Mouse (Mus musculus): ENCODE results near the gene Zfp93. TPM values are rescaled to one million over a fixed set of nuclear protein-coding genes. Genes with fewer than 3 reads are reported as not detected.
A peak's percentile ranks its signal among the peaks of the same experiment; 100 is the strongest.

Zfp93 gene
- polyA plus RNA-seq, 1 experiment from 2014 or later = 8.7 TPM

DNA sequence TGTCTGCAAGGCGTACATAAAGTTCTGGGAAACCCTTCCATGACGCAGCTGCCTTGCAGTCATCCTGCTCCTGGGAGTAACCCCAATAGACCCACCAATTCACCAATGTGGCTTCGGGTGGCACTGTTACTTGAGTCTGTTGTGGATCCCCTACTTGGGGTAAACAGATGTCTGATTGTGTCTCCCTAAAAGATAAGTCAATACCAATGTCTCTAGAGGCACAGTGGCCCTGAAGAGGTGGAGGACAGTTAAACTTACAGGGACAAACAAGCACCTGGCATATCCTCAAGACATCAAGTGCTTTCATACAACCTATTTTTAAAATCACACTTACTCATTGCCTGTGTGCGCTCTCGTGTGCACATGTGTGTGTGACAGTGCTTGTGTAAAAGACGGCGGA, 25.2 kb downstream of the Zfp93 start:
- H3K4me3 ChIP-seq = no peak overlapping the region
- H3K9me3 ChIP-seq (replicated peaks) = 0 out of 2 replicates have a peak, but pooled peaks cover 3% of the 10 kb centered on the region
- WGBS = 97% methylated on average over 7 of the region's 7 CpGs

DNA sequence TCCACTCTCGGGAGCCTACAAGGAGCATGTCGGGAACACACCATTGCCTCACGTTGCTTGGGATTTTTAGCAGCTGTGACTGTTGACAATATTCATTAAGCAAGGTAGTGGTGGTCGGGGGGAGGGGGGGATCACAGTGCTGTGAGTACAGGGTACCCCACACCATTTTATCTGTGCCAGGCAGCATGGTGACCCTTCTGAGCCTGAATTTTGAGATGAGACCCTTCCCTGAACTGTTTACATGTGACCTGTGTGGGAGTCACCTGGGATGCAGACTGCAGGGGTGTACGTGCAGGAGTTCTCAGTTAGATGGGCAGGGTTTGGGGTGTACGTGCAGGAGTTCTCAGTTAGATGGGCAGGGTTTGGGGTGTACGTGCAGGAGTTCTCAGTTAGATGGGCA, 26.2 kb downstream of the Zfp93 start:
- Histone ChIP-seq H3K9me3 (replicated peaks) (0 out of 2 replicates have a peak, but pooled peaks cover 3% of the 10 kb centered on the region), H3K27ac (no peak overlapping the region), H3K9ac (no peak overlapping the region), H3K4me3 (no peak overlapping the region), H3K36me3 (peaks cover 60% of the 10 kb centered on the region), H3K27me3 (no peaks in the 10 kb centered on the region), H3K4me1 (peaks cover 11% of the 10 kb centered on the region), H3K4me2 (replicated peaks) (no peak overlapping the region)
- 90% methylated on average over 7 of the region's 7 CpGs for WGBS
- ATAC-seq (ENCODE audit: low FRiP score) = no peak

More for the DNA sequence above, 25.2 kb downstream of the Zfp93 start:
- Histone ChIP-seq H3K9ac (no peak overlapping the region), H3K4me2 (replicated peaks) (no peak overlapping the region), H3K36me3 (peaks cover 70% of the 10 kb centered on the region), H3K27me3 (no peaks in the 10 kb centered on the region), H3K4me1 (peaks cover 10% of the 10 kb centered on the region), H3K27ac (no peak overlapping the region)
- ATAC-seq (ENCODE audit: low FRiP score) = no peak

DNA sequence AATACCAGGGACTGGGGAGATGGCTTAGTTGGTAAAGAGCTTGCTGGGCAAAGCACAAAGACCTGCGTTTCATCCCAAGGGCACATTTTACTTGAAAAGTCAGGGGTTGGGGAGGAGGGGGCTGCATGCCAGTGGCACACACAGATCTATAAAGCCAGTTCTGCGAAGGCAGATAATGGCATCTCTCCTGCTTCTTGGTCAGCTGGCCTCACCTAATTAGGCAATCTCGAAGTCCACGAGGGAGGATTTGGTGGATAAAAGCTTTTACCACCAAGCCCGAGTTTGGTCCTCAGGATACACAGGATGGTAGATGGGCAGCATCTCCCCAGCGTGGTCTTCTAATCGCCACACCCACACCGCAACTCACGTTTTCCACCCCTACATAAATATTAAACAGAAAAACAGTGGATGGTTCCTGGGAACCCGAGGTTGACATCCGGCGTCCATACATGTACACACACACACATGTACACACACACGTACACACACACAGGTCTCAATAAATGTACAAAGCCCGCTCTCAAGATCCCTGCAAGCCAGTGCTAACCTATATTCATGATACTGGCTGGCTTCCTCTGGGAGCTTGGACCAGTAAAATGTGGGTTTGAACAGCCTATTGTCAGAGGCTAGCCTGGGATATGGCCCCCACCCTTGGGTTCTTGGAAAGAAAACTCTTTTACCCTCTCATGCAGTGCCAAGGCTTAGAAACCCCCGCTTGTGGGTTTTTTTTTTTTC, 27.3 kb downstream of the Zfp93 start:
- peaks cover 11% of the 10 kb centered on the region for H3K4me1 ChIP-seq
- H3K27ac ChIP-seq = no peak overlapping the region
- WGBS = 89% methylated on average over 15 of the region's 15 CpGs
- ATAC-seq (ENCODE audit: low FRiP score) = no peak
- 0 out of 2 replicates have a peak, but pooled peaks cover 3% of the 10 kb centered on the region for H3K9me3 ChIP-seq (replicated peaks)
- H3K4me2 ChIP-seq (replicated peaks) = peak overlapping the region; percentile 86; the same call in 1 of the 2 replicates
- peaks cover 56% of the 10 kb centered on the region for H3K36me3 ChIP-seq
- H3K27me3 ChIP-seq = no peaks in the 10 kb centered on the region
- peak overlapping the region; percentile 71 for H3K4me3 ChIP-seq
- no peak overlapping the region for H3K9ac ChIP-seq

DNA sequence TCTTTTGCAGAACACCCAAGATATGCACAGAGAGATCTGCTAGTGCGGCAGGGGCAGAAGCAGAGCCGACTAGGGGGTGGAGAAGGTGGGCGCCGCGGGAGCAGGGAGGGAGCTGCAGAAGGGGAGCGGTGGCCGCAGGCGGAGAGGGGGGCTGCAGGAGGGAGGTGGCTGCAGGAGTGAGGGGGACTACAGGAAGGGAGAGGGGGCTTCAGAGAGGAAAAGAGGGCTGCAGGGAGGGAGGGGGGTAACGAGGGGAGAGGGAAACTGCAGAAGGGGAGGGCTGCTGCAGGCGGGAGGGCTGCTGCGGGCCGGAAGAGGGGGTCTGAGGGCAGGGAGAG, 28.4 kb downstream of the Zfp93 start:
- peaks cover 11% of the 10 kb centered on the region for H3K4me1 ChIP-seq
- peak; percentile 35 for ATAC-seq (ENCODE audit: low FRiP score)
- peak overlapping the region; percentile 92 for H3K27ac ChIP-seq
- 0 out of 2 replicates have a peak, but pooled peaks cover 3% of the 10 kb centered on the region for H3K9me3 ChIP-seq (replicated peaks)
- under 1% methylated on average over 12 of the region's 12 CpGs for WGBS
- H3K4me2 ChIP-seq (replicated peaks) = peak overlapping the region; percentile 86
- peaks cover 56% of the 10 kb centered on the region for H3K36me3 ChIP-seq
- H3K9ac ChIP-seq = peak overlapping the region; percentile 87
- peak overlapping the region; percentile 71 for H3K4me3 ChIP-seq
- no peaks in the 10 kb centered on the region for H3K27me3 ChIP-seq

DNA sequence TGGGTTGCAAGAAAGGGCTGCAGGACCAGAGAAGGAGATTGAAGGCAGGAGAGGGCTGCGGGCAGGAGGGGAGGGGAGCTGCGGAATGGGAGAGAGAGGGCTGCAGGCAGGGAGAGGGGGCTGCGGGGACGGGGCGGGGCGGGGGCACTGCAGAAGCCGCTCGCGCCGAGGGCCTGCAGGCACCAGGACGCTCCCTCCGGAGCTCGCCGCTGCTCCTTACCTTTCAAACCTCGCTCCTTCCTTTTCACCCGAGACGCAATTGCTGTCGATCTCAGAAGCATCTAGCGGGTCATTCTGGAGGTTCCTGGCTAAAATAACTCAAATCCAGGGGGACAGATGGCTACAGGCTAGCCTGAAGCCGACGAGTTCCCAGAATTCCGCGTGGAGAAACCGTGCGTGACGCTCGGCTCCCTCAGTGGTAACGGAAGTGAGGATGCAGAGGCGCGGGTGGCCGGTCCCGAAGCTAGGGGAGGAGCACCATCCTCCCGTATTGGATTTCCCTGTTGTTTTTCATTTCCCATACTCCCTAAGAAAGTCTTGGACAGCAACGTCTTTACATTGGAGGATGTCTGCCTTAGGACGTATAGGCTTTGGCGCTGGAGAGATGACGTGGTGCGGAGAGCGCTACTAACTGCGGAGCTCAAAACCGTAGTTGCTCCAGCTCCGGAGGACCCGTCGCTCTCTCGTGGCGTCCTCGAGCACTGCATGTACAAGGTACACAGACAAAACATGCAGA, 28.9 kb downstream of the Zfp93 start:
- Histone ChIP-seq H3K36me3 (peaks cover 56% of the 10 kb centered on the region), H3K9ac (peak overlapping the region; percentile 87), H3K27ac (peak overlapping the region; percentile 92), H3K4me3 (peak overlapping the region; percentile 71), H3K4me2 (replicated peaks) (peak overlapping the region; percentile 86), H3K4me1 (peaks cover 11% of the 10 kb centered on the region), H3K9me3 (replicated peaks) (0 out of 2 replicates have a peak, but pooled peaks cover 3% of the 10 kb centered on the region), H3K27me3 (no peaks in the 10 kb centered on the region)
- peak; percentile 89 for ATAC-seq (ENCODE audit: low FRiP score)
- WGBS = under 1% methylated on average over 45 of the region's 47 CpGs

DNA sequence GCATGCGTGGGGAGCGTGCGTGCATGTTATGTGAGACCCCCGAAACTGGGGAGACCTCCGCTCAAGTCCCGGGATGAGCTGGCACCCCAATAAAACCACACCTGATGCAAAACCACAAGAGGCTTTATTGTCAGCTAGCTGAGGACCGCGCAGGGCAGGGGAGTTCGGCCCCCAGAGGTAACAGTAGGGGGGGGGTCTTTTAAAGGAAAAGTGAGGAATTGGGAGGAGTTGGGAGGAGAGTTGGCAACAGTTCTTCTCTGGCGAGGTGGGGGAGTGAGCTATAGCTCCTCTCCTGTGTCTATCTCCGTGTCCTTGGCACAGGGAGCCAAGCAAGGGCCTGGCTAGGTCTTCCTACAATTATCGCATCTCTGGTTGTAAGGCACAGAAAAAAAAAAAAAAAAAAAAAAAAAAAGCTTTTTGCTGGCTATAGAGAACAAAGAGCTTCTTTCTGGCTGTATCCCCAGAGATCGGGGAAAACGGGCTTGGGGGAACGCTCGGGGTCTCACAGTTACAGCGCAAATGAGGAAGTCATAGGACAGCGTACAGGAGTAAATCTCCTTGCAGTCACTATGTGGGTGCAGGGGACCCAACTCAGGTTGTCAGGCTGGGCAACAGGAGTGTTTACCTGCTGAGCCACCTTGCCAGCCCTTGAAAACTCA, 29.7 kb downstream of the Zfp93 start:
- Histone ChIP-seq H3K4me1 (peaks cover 11% of the 10 kb centered on the region), H3K36me3 (peaks cover 49% of the 10 kb centered on the region), H3K27me3 (no peaks in the 10 kb centered on the region), H3K9ac (peak overlapping the region; percentile 87), H3K27ac (peak overlapping the region; percentile 92), H3K4me2 (replicated peaks) (peak overlapping the region; percentile 86), H3K4me3 (peak overlapping the region; percentile 71), H3K9me3 (replicated peaks) (0 out of 2 replicates have a peak, but pooled peaks cover 3% of the 10 kb centered on the region)
- under 1% methylated on average over 18 of the region's 18 CpGs for WGBS
- peak; percentile 38 for ATAC-seq (ENCODE audit: low FRiP score)

DNA sequence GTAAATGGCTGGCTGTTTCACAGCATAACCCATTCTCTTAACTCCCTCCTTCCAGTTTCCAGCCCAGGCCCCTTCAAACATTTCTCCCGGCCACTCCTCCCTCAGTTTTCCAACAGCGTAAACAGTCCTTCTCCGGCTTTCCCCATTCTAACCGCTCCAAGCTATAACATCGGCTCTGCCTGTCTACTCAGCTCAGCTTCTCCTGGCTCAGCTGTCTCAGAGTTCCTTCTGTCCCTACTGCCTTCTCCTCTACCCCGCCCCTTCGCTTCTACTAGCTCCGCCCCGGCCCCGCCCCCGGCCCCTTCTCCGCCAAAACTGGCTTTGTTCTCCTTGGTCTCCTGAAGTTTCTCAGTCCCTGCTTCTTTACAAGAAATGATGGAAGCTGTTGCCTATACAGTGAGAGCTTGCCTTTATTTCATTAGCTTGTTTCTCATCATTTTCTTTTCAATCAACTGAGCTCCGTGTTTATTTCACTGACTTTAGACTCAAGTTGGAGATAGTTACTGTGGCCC, 30.6 kb downstream of the Zfp93 start, which contains the start of gene Zfp61:
TSS of gene Zfp61 (minus strand) at position 462 of the 512 bp plus-strand sequence.
- Histone ChIP-seq H3K4me2 (replicated peaks) (peak within 1 kb of the TSS; percentile 86), H3K9ac (peak within 1 kb of the TSS; percentile 87), H3K4me1 (peaks cover 11% of the 10 kb centered on the region), H3K36me3 (peaks cover 46% of the 10 kb centered on the region), H3K27me3 (no peaks in the 10 kb centered on the region), H3K27ac (peak within 1 kb of the TSS; percentile 73), H3K4me3 (peak within 1 kb of the TSS; percentile 71), H3K9me3 (replicated peaks) (0 out of 2 replicates have a peak, but pooled peaks cover 3% of the 10 kb centered on the region)
- ATAC-seq (ENCODE audit: low FRiP score) = peak; percentile 56
- WGBS = 2% methylated on average over 13 of the region's 13 CpGs

DNA sequence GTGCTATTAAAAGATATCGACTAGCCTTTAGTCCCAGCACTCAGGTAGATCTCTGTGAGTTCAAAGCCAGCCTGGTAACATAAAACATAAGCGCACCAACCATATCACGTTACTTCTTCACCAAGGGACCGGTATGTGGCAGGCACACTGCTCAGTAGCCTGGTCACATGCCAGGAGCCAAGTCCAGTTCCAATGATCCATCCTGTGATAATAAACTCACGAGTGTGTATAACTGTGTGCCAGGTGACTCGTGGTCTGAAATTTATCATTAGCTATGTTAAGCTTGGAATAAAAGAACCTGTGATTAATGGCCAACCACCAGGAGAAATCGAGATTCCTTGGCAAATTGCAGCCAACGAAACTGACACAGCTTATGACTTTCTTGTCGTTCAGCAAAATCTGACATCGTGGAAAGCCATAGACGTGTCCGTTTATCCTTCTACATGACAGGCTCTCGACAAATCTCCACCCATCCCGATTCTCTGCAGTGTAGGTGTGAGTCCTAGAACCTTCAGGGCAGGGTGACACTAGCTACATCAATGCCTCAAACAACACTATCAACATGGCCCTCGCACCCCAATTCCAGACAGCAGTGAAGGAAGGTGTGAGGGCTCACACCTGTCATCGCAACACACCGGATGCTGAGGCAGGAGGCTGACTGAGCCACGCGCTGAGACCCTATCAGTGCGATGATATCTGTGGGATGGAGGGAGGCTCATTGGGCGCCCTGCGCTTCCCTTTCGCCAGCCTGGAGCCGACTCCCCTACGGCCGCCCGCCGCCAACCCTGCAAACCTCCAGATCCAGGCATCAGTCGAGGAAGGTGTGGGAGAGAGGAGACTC, 45.7 kb downstream of the Zfp93 start:
- peak overlapping the region; percentile 71 for H3K9ac ChIP-seq
- H3K4me1 ChIP-seq = peaks cover 9% of the 10 kb centered on the region
- H3K27ac ChIP-seq = no peak overlapping the region
- peak overlapping the region; percentile 57 for H3K4me3 ChIP-seq
- ATAC-seq (ENCODE audit: low FRiP score) = no peak; the same call in 1 of the 2 replicates
- H3K36me3 ChIP-seq = peaks cover 22% of the 10 kb centered on the region
- peaks cover 6% of the 10 kb centered on the region for H3K27me3 ChIP-seq
- H3K9me3 ChIP-seq (replicated peaks) = no peaks in the 10 kb centered on the region
- peak overlapping the region; percentile 68 for H3K4me2 ChIP-seq (replicated peaks)
- WGBS = 34% methylated on average over 29 of the region's 29 CpGs

DNA sequence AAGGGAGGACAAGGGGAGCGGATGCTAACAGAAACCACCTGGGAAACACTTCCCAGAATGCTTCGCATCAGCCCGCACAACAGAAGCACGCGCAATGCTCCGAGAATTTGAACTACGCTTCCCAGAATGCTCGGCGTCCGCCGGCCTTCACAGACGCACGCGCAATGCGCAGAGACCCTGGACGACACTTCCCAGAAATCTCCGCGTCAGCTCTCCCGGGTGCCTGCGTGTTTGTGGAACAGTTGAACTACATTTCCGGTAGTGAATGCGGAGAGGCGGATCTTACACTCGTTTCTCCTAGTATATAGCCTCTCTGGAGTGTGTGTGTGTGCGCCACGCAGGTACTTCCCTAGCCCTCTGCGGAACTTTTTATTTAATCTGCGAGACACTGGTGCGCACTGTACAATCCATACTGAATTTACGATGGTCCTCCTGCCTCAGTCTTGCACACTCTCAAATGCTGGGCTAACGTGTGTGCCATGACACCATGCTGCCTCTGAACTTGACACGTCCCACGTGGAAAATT, 46.4 kb downstream of the Zfp93 start, which contains the start of gene Zfp94:
TSS of gene Zfp94 (minus strand) at position 100 of the 526 bp plus-strand sequence.
- peak within 1 kb of the TSS; percentile 62 for H3K27ac ChIP-seq
- peak; percentile 94 for ATAC-seq (ENCODE audit: low FRiP score)
- H3K9ac ChIP-seq = peak within 1 kb of the TSS; percentile 71
- H3K9me3 ChIP-seq (replicated peaks) = no peaks in the 10 kb centered on the region
- H3K27me3 ChIP-seq = peaks cover 7% of the 10 kb centered on the region
- H3K36me3 ChIP-seq = peaks cover 16% of the 10 kb centered on the region
- peak within 1 kb of the TSS; percentile 57 for H3K4me3 ChIP-seq
- peaks cover 9% of the 10 kb centered on the region for H3K4me1 ChIP-seq
- H3K4me2 ChIP-seq (replicated peaks) = peak within 1 kb of the TSS; percentile 68
- WGBS = 1% methylated on average over 33 of the region's 33 CpGs

DNA sequence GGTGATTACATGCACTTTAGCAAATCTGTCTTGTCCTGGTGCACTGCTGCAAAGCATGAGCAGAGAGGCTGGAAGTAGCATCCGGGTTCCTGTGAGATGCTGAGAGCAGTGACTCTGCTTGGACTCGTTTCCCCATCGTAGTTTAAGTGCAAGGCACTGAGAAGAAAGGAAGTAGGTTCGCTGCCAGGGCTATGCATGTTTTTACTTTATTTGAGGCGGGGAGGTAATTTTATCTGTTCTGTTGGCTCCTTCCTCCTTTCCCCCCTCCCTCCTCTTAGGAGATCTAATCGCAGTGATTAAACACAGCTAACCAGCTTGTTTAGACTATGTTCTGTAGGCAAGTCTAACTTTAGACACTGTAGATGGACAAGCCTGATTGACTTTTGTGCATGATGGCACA, 48.7 kb downstream of the Zfp93 start:
- ATAC-seq (ENCODE audit: low FRiP score) = no peak
- peaks cover 9% of the 10 kb centered on the region for H3K4me1 ChIP-seq
- no peak overlapping the region for H3K27ac ChIP-seq
- no peak overlapping the region for H3K9ac ChIP-seq
- H3K9me3 ChIP-seq (replicated peaks) = peaks cover under 1% of the 10 kb centered on the region; the same call in 1 of the 2 replicates
- peaks cover 7% of the 10 kb centered on the region for H3K27me3 ChIP-seq
- no peak overlapping the region for H3K4me2 ChIP-seq (replicated peaks)
- 0 out of 2 replicates have a peak, but pooled peaks cover under 1% of the 10 kb centered on the region for H3K36me3 ChIP-seq
- no peak overlapping the region for H3K4me3 ChIP-seq
- WGBS = 82% methylated on average over 6 of the region's 6 CpGs

DNA sequence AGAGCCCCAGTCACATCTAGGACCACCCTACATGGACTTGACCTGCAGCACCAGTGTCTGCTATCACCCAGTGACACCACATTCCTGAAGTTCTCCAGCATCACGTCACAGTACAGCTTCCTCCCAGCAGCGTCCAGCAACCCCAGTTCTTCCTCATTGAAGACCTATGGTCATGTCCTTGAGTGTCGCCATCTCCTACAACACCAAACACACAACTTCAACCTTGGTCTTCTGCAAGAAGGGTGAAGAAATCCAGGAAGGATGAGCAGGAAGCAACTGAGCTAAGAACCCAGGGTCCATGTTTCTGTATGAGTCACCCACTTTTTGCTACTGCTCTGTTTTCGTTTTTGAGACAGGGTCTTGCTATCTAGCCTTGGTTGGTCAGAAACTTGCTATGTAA, 52.4 kb downstream of the Zfp93 start:
- Histone ChIP-seq H3K9me3 (replicated peaks) (peaks cover 8% of the 10 kb centered on the region), H3K27me3 (peaks cover 7% of the 10 kb centered on the region), H3K4me1 (0 out of 2 replicates have a peak, but pooled peaks cover 4% of the 10 kb centered on the region), H3K27ac (no peak overlapping the region), H3K9ac (no peak overlapping the region), H3K36me3 (no peaks in the 10 kb centered on the region), H3K4me2 (replicated peaks) (no peak overlapping the region), H3K4me3 (no peak overlapping the region)
- ATAC-seq (ENCODE audit: low FRiP score) = no peak
- WGBS = 73% methylated on average over 4 of the region's 4 CpGs

Data from hindbrain, embryonic 12.5 days (tissue).